In genomic region chr16:92478561-92479150, GRCm38 (mm10) we compare ENCODE assay signal across 8 mouse cellular contexts. TPM values are rescaled to one million over a fixed set of nuclear protein-coding genes. Genes with fewer than 3 reads are reported as not detected.
DNase-seq lines count a peak whose midpoint lies in the region; ATAC-seq lines count a peak whose summit lies in the region.

No protein-coding gene starts in this region.

- DNase-seq in cerebellum, adult 11 months = peak; percentile 42
- DNase-seq in cerebellum, adult 9-10 months = peak; percentile 65
- peak; percentile 41 for DNase-seq in induced T-regulatory cell, adult 2 months (ENCODE audit: low read depth)
- DNase-seq in left cerebral cortex, postnatal 14 days (ENCODE audit: low spot score in 2 of 2) = peak; percentile 61 to 80
- peak; percentile 17 to 19 for DNase-seq in spleen, postnatal 36 days (ENCODE audit: low spot score in 2 of 2)

- no peak for ATAC-seq in cerebellum, adult (ENCODE audit: insufficient number of reproducible peaks, low FRiP score, low TSS enrichment)
- peak; percentile 97 for ATAC-seq in frontal cortex, adult (ENCODE audit: low TSS enrichment)
- peak; percentile 78 for ATAC-seq in megakaryocyte-erythroid progenitor cell, adult 5-6 weeks (replicated peaks; ENCODE audit: low FRiP score, low TSS enrichment, poor library complexity, severe bottlenecking)

- intact Hi-C loops in left cerebral cortex, postnatal 14 days (cut with DNase I) = loop anchor here (5.0 kb wide), 1 partner anchor 141 kb away; no protein-coding TSS in a partner anchor

RNA-seq across cellular contexts. Expression of gene Clic6, which starts 6.9 kb away (rescaled TPM):
- total RNA-seq in left cerebral cortex, postnatal 14 days (2021) = 1 to 10 TPM; 1.9 to 2.2 TPM
- total RNA-seq in megakaryocyte-erythroid progenitor cell, adult 5-6 weeks (2014; fragmentation: Nextera tagmentation) = not detected in 2 replicates
- not detected in 2 replicates for total RNA-seq in megakaryocyte-erythroid progenitor cell, adult 5-6 weeks (2017)

RNA-seq across cellular contexts. Expression of gene Rcan1, which starts 8.0 kb away (rescaled TPM):
- total RNA-seq in left cerebral cortex, postnatal 14 days (2021) = 10 to 100 TPM; 49.8 to 55.8 TPM
- total RNA-seq in megakaryocyte-erythroid progenitor cell, adult 5-6 weeks (2014; fragmentation: Nextera tagmentation) = 7.2 and 12.7 TPM in 2 replicates
- 7.9 and 10.9 TPM in 2 replicates for total RNA-seq in megakaryocyte-erythroid progenitor cell, adult 5-6 weeks (2017)

Comparison
In these comparisons a context has a peak if more than half of its experiments do, and no peak if none do; other contexts are left out.
1. DNase-seq: peak in every context shown above with its lines; median percentile 70 in left cerebral cortex, postnatal 14 days; 65 in cerebellum, adult 9-10 months; 42 in cerebellum, adult 11 months; 41 in induced T-regulatory cell, adult 2 months; 18 in spleen, postnatal 36 days.